Mouse (Mus musculus) embryo, embryonic 11 days (tissue): Measurements from ENCODE around the gene Tpi1.

ENCODE experiments used
- DNase-seq: peaks from one replicate; pipeline ENCODE4 v3.0.0-alpha.2; 2015

Gene Tpi1

GRCm38 (mm10) chr6:124769101-124769765 lies 44.9 kb downstream of the Tpi1 start, which contains the start of gene Eno2:
Gene Eno2, minus strand, starts transcription at chr6:124769673.
- DNase-seq, result peak; percentile 74

DNA sequence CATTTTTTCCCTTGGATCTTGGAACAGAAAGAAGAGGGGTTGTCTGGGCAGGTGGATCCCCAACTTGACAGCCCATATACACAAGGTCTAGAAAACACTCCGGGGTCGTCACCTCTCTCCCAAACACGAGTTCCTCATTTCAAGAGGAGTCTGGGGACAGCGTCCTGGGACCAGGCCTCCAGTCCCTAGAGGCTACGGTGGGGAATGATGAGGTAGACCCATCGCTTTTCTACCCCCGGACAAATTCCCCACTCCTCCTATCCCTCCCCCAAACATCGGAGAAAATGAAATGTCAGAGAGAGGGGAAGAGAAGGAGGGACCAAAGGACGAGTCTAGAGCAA lies 45.4 kb downstream of the Tpi1 start:
- no peak for DNase-seq

DNA sequence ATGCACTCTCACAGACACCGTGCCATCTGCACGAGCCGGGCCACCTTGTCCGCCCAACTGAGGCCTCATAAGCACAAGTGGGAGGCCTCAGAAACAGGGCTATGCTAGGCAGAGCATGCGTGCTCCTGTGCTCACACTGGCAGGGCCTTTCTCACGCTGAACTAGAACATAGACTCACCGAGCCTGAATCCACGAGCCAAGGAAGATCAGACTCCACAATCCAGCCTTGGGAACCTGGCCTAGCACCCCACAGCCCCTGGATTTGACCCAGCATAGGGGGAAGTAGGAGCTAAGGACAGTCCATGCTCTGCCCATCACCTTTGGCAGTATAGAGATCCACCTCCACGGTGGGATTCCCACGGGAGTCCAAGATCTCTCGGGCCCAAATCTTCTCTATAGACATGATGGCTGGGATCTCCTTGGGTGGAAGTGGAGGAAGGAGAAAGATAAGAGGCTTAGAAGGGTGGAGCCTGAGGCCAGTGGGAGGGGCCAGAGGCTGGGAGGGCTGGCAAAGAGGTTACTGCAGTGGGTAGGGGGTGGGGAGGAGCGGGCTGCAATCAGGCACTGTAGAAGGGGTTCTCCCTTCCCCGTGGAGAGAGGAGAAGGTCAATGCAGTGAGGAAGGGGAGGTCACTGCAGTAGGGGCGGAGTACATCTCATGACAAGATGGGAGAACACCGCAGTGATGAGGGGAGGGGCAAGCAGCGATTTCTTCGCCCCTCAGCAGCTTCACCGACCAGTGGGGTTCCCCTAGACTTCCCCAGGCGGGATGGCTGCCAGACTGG lies 46.0 kb downstream of the Tpi1 start:
- peak; percentile 45 for DNase-seq

DNA sequence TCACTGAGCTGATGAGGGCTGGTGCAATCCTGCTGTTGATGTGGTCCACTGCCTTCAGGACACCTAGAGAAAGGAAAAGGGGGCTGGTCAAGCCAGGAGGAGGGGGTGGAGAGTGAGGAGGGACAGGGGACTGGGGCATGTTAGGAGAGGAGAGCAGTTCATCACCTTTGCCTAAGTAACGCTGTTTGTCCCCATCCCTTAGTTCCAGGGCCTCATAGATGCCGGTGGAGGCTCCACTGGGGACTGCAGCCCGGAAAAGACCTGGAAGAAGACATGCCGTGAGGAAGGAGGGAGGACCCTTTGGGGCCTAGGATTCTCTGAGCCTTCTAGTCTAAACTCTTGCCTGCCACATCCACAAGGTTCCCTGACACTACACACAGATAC lies 46.6 kb downstream of the Tpi1 start:
- DNase-seq, result no peak

GRCm38 (mm10) chr6:124765951-124766350 lies 48.1 kb downstream of the Tpi1 start:
- DNase-seq, result no peak
